Mouse (Mus musculus) ZHBTc4 (cell line): ENCODE data around the gene Tcp10a.
A peak's percentile ranks its signal among the peaks of the same experiment; 100 is the strongest.
"Not testable (repeated sequence)": the region's sequence is repeated elsewhere in the genome, so short reads cannot be mapped to it uniquely, and the experiment has no call there.

Source experiments
- DNase-seq: peaks from one replicate; pipeline ENCODE4 v3.0.0-alpha.2; 2011; ENCODE audit warnings: low read depth, low spot score

Gene Tcp10a

GRCm38 (mm10) chr17:7366676-7367374, 42.4 kb downstream of the Tcp10a start:
- DNase-seq = not testable (repeated sequence)

GRCm38 (mm10) chr17:7369401-7369800, 45.0 kb downstream of the Tcp10a start:
- DNase-seq = not testable (repeated sequence)

GRCm38 (mm10) chr17:7371879-7372278, 47.4 kb downstream of the Tcp10a start, which contains the start of gene Gm49630:
TSS of gene Gm49630 (minus strand) at chr17:7371979.
- not testable (repeated sequence) for DNase-seq

GRCm38 (mm10) chr17:7376951-7377700, 52.7 kb downstream of the Tcp10a start:
- DNase-seq = not testable (repeated sequence)

GRCm38 (mm10) chr17:7377907-7378306, 53.5 kb downstream of the Tcp10a start:
- DNase-seq = not testable (repeated sequence)

GRCm38 (mm10) chr17:7382711-7383110, 58.3 kb downstream of the Tcp10a start:
- not testable (repeated sequence) for DNase-seq

- not testable (repeated sequence) for DNase-seq
Measured at GRCm38 (mm10) chr17:7383167-7384143, 59.0 kb downstream of the Tcp10a start.

GRCm38 (mm10) chr17:7385364-7385763, 60.9 kb downstream of the Tcp10a start, which contains the start of gene Unc93a2:
TSS of gene Unc93a2 (minus strand) at chr17:7385464.
- not testable (repeated sequence) for DNase-seq

- DNase-seq = not testable (repeated sequence)
Measured at GRCm38 (mm10) chr17:7386016-7386415, 61.6 kb downstream of the Tcp10a start.

- not testable (repeated sequence) for DNase-seq
Measured at GRCm38 (mm10) chr17:7388341-7388957, 64.0 kb downstream of the Tcp10a start.

GRCm38 (mm10) chr17:7388958-7389356, 64.5 kb downstream of the Tcp10a start:
- DNase-seq = not testable (repeated sequence)

GRCm38 (mm10) chr17:7389898-7390297, 65.5 kb downstream of the Tcp10a start:
- not testable (repeated sequence) for DNase-seq

- peak; percentile 54 for DNase-seq
Measured at GRCm38 (mm10) chr17:7395116-7395515, 70.7 kb downstream of the Tcp10a start.
